Mouse (Mus musculus) olfactory bulb, adult 2 months (tissue): ENCODE results near the gene Fam71f2.

Experiments
- CTCF ChIP-seq: fragments of 200-500 bp; IDR thresholded peaks from 2 replicates; pipeline ENCODE4 v1.5.1; 2012; ENCODE audit warnings: low read depth, mild to moderate bottlenecking, low read length, moderate library complexity; ENCODE audit not compliant: insufficient read depth
- POLR2A ChIP-seq: fragments of 200-500 bp; IDR thresholded peaks from 2 replicates; pipeline ENCODE4 v1.6.1; 2012; ENCODE audit warnings: mild to moderate bottlenecking, low read depth, low read length, moderate library complexity; ENCODE audit not compliant: insufficient read depth

- no peak for TF ChIP-seq CTCF
- no peak for TF ChIP-seq POLR2A
Observed at GRCm38 (mm10) chr6:29270961-29271360, 8.4 kb upstream of the Fam71f2 start.
